Mouse (Mus musculus): ENCODE data around the gene Prf1. TPM values are rescaled to one million over a fixed set of nuclear protein-coding genes. Genes with fewer than 3 reads are reported as not detected.
A peak's percentile ranks its signal among the peaks of the same experiment; 100 is the strongest.

Prf1 gene
- total RNA-seq, 4 experiments from 2014 or later, result not detected

- peak in 1 of 2 experiments; percentile 33 for DNase-seq (ENCODE audit: low spot score in 2 of 2)
These were observed 40.0 kb downstream of the Prf1 start for GRCm38 (mm10) chr10:61337665-61338064.

GRCm38 (mm10) chr10:61339216-61339615, 41.6 kb downstream of the Prf1 start:
- no peak for DNase-seq (ENCODE audit: low spot score in 2 of 2)

- no peak for DNase-seq (ENCODE audit: low spot score in 2 of 2)
These were observed 42.6 kb downstream of the Prf1 start for GRCm38 (mm10) chr10:61340247-61340646.

GRCm38 (mm10) chr10:61341045-61341444, 43.4 kb downstream of the Prf1 start:
- no peak for DNase-seq (ENCODE audit: low spot score in 2 of 2)

- peak in 1 of 2 experiments; percentile 64 for DNase-seq (ENCODE audit: low spot score in 2 of 2)
These were observed 43.9 kb downstream of the Prf1 start for GRCm38 (mm10) chr10:61341557-61341956.

GRCm38 (mm10) chr10:61342750-61343149, 45.1 kb downstream of the Prf1 start:
- no peak for DNase-seq (ENCODE audit: low spot score in 2 of 2)

GRCm38 (mm10) chr10:61343950-61344349, 46.3 kb downstream of the Prf1 start:
- DNase-seq (ENCODE audit: low spot score in 2 of 2), result peak in 1 of 2 experiments; percentile 47

GRCm38 (mm10) chr10:61345179-61345578, 47.5 kb downstream of the Prf1 start:
- no peak for DNase-seq (ENCODE audit: low spot score in 2 of 2)

- DNase-seq (ENCODE audit: low spot score in 2 of 2), result no peak
These were observed 48.7 kb downstream of the Prf1 start for GRCm38 (mm10) chr10:61346374-61346773.

GRCm38 (mm10) chr10:61351216-61351615, 53.6 kb downstream of the Prf1 start:
- DNase-seq (ENCODE audit: low spot score in 2 of 2), result no peak

Other genes starting within 250 kb of the Prf1 start
- gene Pcbd1, start 208.5 kb upstream of the Prf1 start, total RNA-seq (2022), result 10 to 100 TPM; 10.3 to 13.1 (median 11.6) TPM
- gene Sgpl1, start 150.1 kb upstream of the Prf1 start, total RNA-seq (2022), result 10 to 100 TPM; 23.4 to 33.9 (median 28.5) TPM
- 1 to 10 TPM in 1 of 4 experiments, under 1 TPM in 3; 0.26 to 1.2 (median 0.72) TPM for gene Tbata, start 125.9 kb upstream of the Prf1 start, total RNA-seq (2022)
- under 1 TPM; 0.09 to 0.27 (median 0.18) TPM for gene Adamts14, start 24.4 kb upstream of the Prf1 start, total RNA-seq (2022)
- 10 to 100 TPM; 10.6 to 15.2 (median 13.0) TPM for gene Pald1, start 85.7 kb downstream of the Prf1 start, total RNA-seq (2022)
- under 1 TPM; 0.21 to 0.30 (median 0.22) TPM for gene Nodal, start 120.1 kb downstream of the Prf1 start, total RNA-seq (2022)
- 10 to 100 TPM; 42.8 to 45.8 (median 44.4) TPM for gene Eif4ebp2, start 154.8 kb downstream of the Prf1 start, total RNA-seq (2022)
- 10 to 100 TPM; 18.8 to 22.2 (median 20.4) TPM for gene Lrrc20, start 178.0 kb downstream of the Prf1 start, total RNA-seq (2022)